Mouse (Mus musculus) liver, embryonic 14.5 days (tissue): Measurements from ENCODE around the gene Gsap. TPM values are rescaled to one million over a fixed set of nuclear protein-coding genes. Genes with fewer than 3 reads are reported as not detected.
A peak's percentile ranks its signal among the peaks of the same experiment; 100 is the strongest.

Experiments
- ATAC-seq: fragments of 200-750 bp; cut with Nextera tagmentation; 2 replicates; pipeline ENCODE4 v1.8.0; 2017; ENCODE audit warnings: moderate number of reproducible peaks, mild to moderate bottlenecking, moderate library complexity; ENCODE audit not compliant: insufficient read depth
- DNase-seq, 3 experiments: peaks; one replicate each; pipeline ENCODE4 v3.0.0-alpha.2; 2012 to 2013; ENCODE audit warnings: low read depth in 3 of 3, low spot score in 3 of 3
- H3K27ac ChIP-seq: fragments of 300-500 bp; sonication (generic); 2 replicates; pipeline ENCODE4 v1.5.1; 2014; ENCODE audit warnings: moderate library complexity, mild to moderate bottlenecking, control low read depth, inconsistent platforms
- H3K27me3 ChIP-seq: fragments of 300-500 bp; sonication (generic); 2 replicates; pipeline ENCODE4 v1.6.1; 2014; ENCODE audit warnings: mild to moderate bottlenecking, low read length, moderate library complexity; ENCODE audit not compliant: control insufficient read depth, insufficient read depth
- H3K36me3 ChIP-seq: fragments of 300-500 bp; sonication (generic); replicated peaks from 2 replicates; pipeline ENCODE4 v1.6.1; 2014; ENCODE audit warnings: low read depth; ENCODE audit not compliant: control insufficient read depth, insufficient read depth
- H3K4me1 ChIP-seq, 2 experiments: fragments of 200-500 bp in 1 of 2; fragments of 300-500 bp in 1 of 2; sonication (generic) in 1 of 2; replicated peaks; 2 replicates each; pipeline ENCODE4 v1.6.1; 2012 to 2014; ENCODE audit warnings: antibody characterized with exemption in 1 of 2, inconsistent platforms in 1 of 2, low read length in 1 of 2; ENCODE audit not compliant: control insufficient read depth in 2 of 2, insufficient read depth in 2 of 2
- H3K4me2 ChIP-seq: fragments of 300-500 bp; sonication (generic); 2 replicates; pipeline ENCODE4 v1.6.1; 2014; ENCODE audit warnings: low read depth, mild to moderate bottlenecking, control low read depth, moderate library complexity
- H3K4me3 ChIP-seq, 2 experiments: fragments of 200-500 bp in 1 of 2; fragments of 300-500 bp in 1 of 2; sonication (generic) in 1 of 2; 2 replicates each; pipeline ENCODE4 v1.5.1; 2012 to 2014; ENCODE audit warnings: low read depth in 2 of 2, low read length in 2 of 2, mild to moderate bottlenecking in 2 of 2, control low read depth in 1 of 2, inconsistent platforms in 1 of 2, moderate library complexity in 1 of 2; ENCODE audit not compliant: insufficient read depth in 1 of 2
- H3K9ac ChIP-seq: fragments of 300-500 bp; sonication (generic); replicated peaks from 2 replicates; pipeline ENCODE4 v1.6.1; 2014; ENCODE audit warnings: mild to moderate bottlenecking, control low read depth, moderate library complexity
- H3K9me3 ChIP-seq: fragments of 300-500 bp; sonication (generic); 2 replicates; pipeline ENCODE4 v1.6.1; 2016; ENCODE audit warnings: low read length, mixed read lengths; ENCODE audit not compliant: control insufficient read depth
- CTCF ChIP-seq: IDR thresholded peaks from 2 replicates; pipeline ENCODE4 v1.5.1; 2016; ENCODE audit warnings: antibody characterized with exemption, low read depth, control low read depth
- EP300 ChIP-seq: IDR thresholded peaks from 2 replicates; pipeline ENCODE4 v1.6.1; 2016; ENCODE audit warnings: antibody characterized with exemption, low read depth
- WGBS: fragments of 180-500 bp; shearing (Covaris S2); extraction: QIAGEN DNeasy Blood & Tissue Kit; methylation state at CpG from one replicate; pipeline ENCODE4 v1.1.7; 2014; ENCODE audit not compliant: insufficient replicate concordance; 5-methylcytosine and 5-hydroxymethylcytosine counted together
- polyA plus RNA-seq, 2 experiments: library from polyadenylated mRNA; depleted of rRNA in 1 of 2; stranded (reverse) in 1 of 2; unstranded in 1 of 2; fragments of >200 nt; fragmentation: Nextera tagmentation in 1 of 2; extraction: Ambion mirVana in 1 of 2; gene quantifications; 2 replicates each; pipeline versions ENCODE4 v1.2.1 to v1.2.3; 2012 to 2014

Gsap gene
- polyA plus RNA-seq, 2 experiments: 1.3 to 2.1 TPM

GRCm38 (mm10) chr5:21301011-21301410 is 115.0 kb downstream of the Gsap start:
- Histone ChIP-seq H3K27me3 (no peaks in the 10 kb centered on the region), H3K27ac (no peak overlapping the region), H3K9me3 (no peaks in the 10 kb centered on the region), H3K9ac (no peak overlapping the region), H3K4me1 (no peaks in the 10 kb centered on the region), H3K4me3 (no peak overlapping the region), H3K36me3 (no peaks in the 10 kb centered on the region), H3K4me2 (no peak overlapping the region)
- 62% methylated on average over 6 of the region's 6 CpGs for WGBS
- ATAC-seq (no peak), DNase-seq (no peak)
- no peak for TF ChIP-seq EP300
- TF ChIP-seq CTCF: no peak

- no peak for ATAC-seq
- H3K4me1 ChIP-seq: no peaks in the 10 kb centered on the region
- no peak for DNase-seq
- WGBS: 64% methylated on average over 5 of the region's 5 CpGs
- H3K27ac ChIP-seq: no peak overlapping the region
- H3K9ac ChIP-seq: no peak overlapping the region
- H3K4me2 ChIP-seq: no peak overlapping the region
- no peaks in the 10 kb centered on the region for H3K27me3 ChIP-seq
- TF ChIP-seq CTCF: no peak
- no peak for TF ChIP-seq EP300
- no peak overlapping the region for H3K4me3 ChIP-seq
- no peaks in the 10 kb centered on the region for H3K36me3 ChIP-seq
- H3K9me3 ChIP-seq: no peaks in the 10 kb centered on the region
Measured at GRCm38 (mm10) chr5:21307165-21307564, 121.1 kb downstream of the Gsap start.

GRCm38 (mm10) chr5:21314696-21315095 is 128.6 kb downstream of the Gsap start:
- H3K27ac ChIP-seq: no peak overlapping the region
- H3K4me2 ChIP-seq: no peak overlapping the region
- no peaks in the 10 kb centered on the region for H3K9me3 ChIP-seq
- TF ChIP-seq EP300 (no peak), CTCF (no peak)
- DNase-seq (no peak), ATAC-seq (no peak)
- no peak overlapping the region for H3K9ac ChIP-seq
- no peaks in the 10 kb centered on the region for H3K27me3 ChIP-seq
- no peaks in the 10 kb centered on the region for H3K4me1 ChIP-seq
- H3K36me3 ChIP-seq: no peaks in the 10 kb centered on the region
- 51% methylated on average over 3 of the region's 3 CpGs for WGBS
- no peak overlapping the region for H3K4me3 ChIP-seq

- Histone ChIP-seq H3K4me2 (no peak overlapping the region), H3K4me1 (no peaks in the 10 kb centered on the region), H3K36me3 (no peaks in the 10 kb centered on the region), H3K27ac (no peak overlapping the region), H3K27me3 (no peaks in the 10 kb centered on the region), H3K9ac (no peak overlapping the region), H3K9me3 (no peaks in the 10 kb centered on the region), H3K4me3 (no peak overlapping the region)
- no peak for ATAC-seq
- DNase-seq: no peak
- WGBS: 56% methylated on average over 2 of the region's 2 CpGs
- TF ChIP-seq EP300 (no peak), CTCF (no peak)
Measured at GRCm38 (mm10) chr5:21320138-21320537, 134.1 kb downstream of the Gsap start.

GRCm38 (mm10) chr5:21326494-21326893 is 140.4 kb downstream of the Gsap start:
- no peak overlapping the region for H3K27ac ChIP-seq
- ATAC-seq (no peak), DNase-seq (peak; percentile 14 to 30 (median 23))
- H3K9ac ChIP-seq: no peak overlapping the region
- H3K36me3 ChIP-seq: no peaks in the 10 kb centered on the region
- H3K4me3 ChIP-seq: no peak overlapping the region
- peak; percentile 77 for TF ChIP-seq CTCF
- TF ChIP-seq EP300: no peak
- no peak overlapping the region for H3K4me2 ChIP-seq
- H3K9me3 ChIP-seq: no peaks in the 10 kb centered on the region
- H3K4me1 ChIP-seq: 0 out of 4 replicates have a peak, but pooled peaks cover 0 to 1% of the 10 kb centered on the region in 2 experiments
- WGBS: 7% methylated on average over 1 of the region's 1 CpGs
- no peaks in the 10 kb centered on the region for H3K27me3 ChIP-seq
